Mouse (Mus musculus): ENCODE measurements around the gene Wscd2. TPM values are rescaled to one million over a fixed set of nuclear protein-coding genes. Genes with fewer than 3 reads are reported as not detected.

Wscd2 gene
- polyA plus RNA-seq, 1 experiment from 2014 or later, result 5.7 TPM

GRCm38 (mm10) chr5:113565101-113565854 lies 75.1 kb downstream of the Wscd2 start:
- Histone ChIP-seq H3K9ac (ENCODE audit: low read length) (no peak overlapping the region), H3K9me3 (ENCODE audit: control insufficient read depth, low read length) (no peaks in the 10 kb centered on the region), H3K4me1 (replicated peaks; ENCODE audit: control insufficient read depth, insufficient read depth) (no peaks in the 10 kb centered on the region), H3K27ac (replicated peaks) (no peak overlapping the region), H3K4me3 (ENCODE audit: low read depth, low read length) (no peak overlapping the region), H3K27me3 (ENCODE audit: control insufficient read depth, insufficient read depth, low read length) (no peaks in the 10 kb centered on the region), H3K4me2 (replicated peaks; ENCODE audit: low read depth) (no peak overlapping the region), H3K36me3 (ENCODE audit: control insufficient read depth, insufficient read depth, low read length) (no peaks in the 10 kb centered on the region)
- no peak for TF ChIP-seq EP300 (optimal IDR thresholded peaks at IDR 0.05)
- no peak for TF ChIP-seq CTCF (IDR thresholded peaks at IDR 0.05; ENCODE audit: low read depth)
- ATAC-seq (ENCODE audit: low FRiP score, low TSS enrichment) (no peak), DNase-seq (ENCODE audit: low spot score) (no peak)
- WGBS, result 69% methylated on average over 10 of the region's 10 CpGs

GRCm38 (mm10) chr5:113565858-113566257 lies 75.7 kb downstream of the Wscd2 start:
- Histone ChIP-seq H3K27ac (replicated peaks) (no peak overlapping the region), H3K4me2 (replicated peaks; ENCODE audit: low read depth) (no peak overlapping the region), H3K27me3 (ENCODE audit: control insufficient read depth, insufficient read depth, low read length) (no peaks in the 10 kb centered on the region), H3K9me3 (ENCODE audit: control insufficient read depth, low read length) (no peaks in the 10 kb centered on the region), H3K4me3 (ENCODE audit: low read depth, low read length) (no peak overlapping the region), H3K36me3 (ENCODE audit: control insufficient read depth, insufficient read depth, low read length) (no peaks in the 10 kb centered on the region), H3K9ac (ENCODE audit: low read length) (no peak overlapping the region), H3K4me1 (replicated peaks; ENCODE audit: control insufficient read depth, insufficient read depth) (no peaks in the 10 kb centered on the region)
- no peak for TF ChIP-seq CTCF (IDR thresholded peaks at IDR 0.05; ENCODE audit: low read depth)
- TF ChIP-seq EP300 (optimal IDR thresholded peaks at IDR 0.05), result no peak
- DNase-seq (ENCODE audit: low spot score) (no peak), ATAC-seq (ENCODE audit: low FRiP score, low TSS enrichment) (no peak)
- WGBS, result 68% methylated on average over 12 of the region's 12 CpGs

GRCm38 (mm10) chr5:113570056-113570717 lies 80.1 kb downstream of the Wscd2 start:
- no peaks in the 10 kb centered on the region for H3K4me1 ChIP-seq (replicated peaks; ENCODE audit: control insufficient read depth, insufficient read depth)
- no peak for ATAC-seq (ENCODE audit: low FRiP score, low TSS enrichment)
- no peak overlapping the region for H3K4me2 ChIP-seq (replicated peaks; ENCODE audit: low read depth)
- H3K9ac ChIP-seq (ENCODE audit: low read length), result no peak overlapping the region
- H3K9me3 ChIP-seq (ENCODE audit: control insufficient read depth, low read length), result no peaks in the 10 kb centered on the region
- H3K27ac ChIP-seq (replicated peaks), result no peak overlapping the region
- no peak for DNase-seq (ENCODE audit: low spot score)
- no peaks in the 10 kb centered on the region for H3K36me3 ChIP-seq (ENCODE audit: control insufficient read depth, insufficient read depth, low read length)
- no peaks in the 10 kb centered on the region for H3K27me3 ChIP-seq (ENCODE audit: control insufficient read depth, insufficient read depth, low read length)
- 52% methylated on average over 7 of the region's 7 CpGs for WGBS
- TF ChIP-seq EP300 (optimal IDR thresholded peaks at IDR 0.05) (no peak), CTCF (IDR thresholded peaks at IDR 0.05; ENCODE audit: low read depth) (no peak)
- H3K4me3 ChIP-seq (ENCODE audit: low read depth, low read length), result no peak overlapping the region

GRCm38 (mm10) chr5:113577555-113577954 lies 87.4 kb downstream of the Wscd2 start:
- WGBS, result 75% methylated on average over 7 of the region's 7 CpGs
- no peak for TF ChIP-seq CTCF (IDR thresholded peaks at IDR 0.05; ENCODE audit: low read depth)
- TF ChIP-seq EP300 (optimal IDR thresholded peaks at IDR 0.05), result no peak
- DNase-seq (ENCODE audit: low spot score) (no peak), ATAC-seq (ENCODE audit: low FRiP score, low TSS enrichment) (no peak)
- no peak overlapping the region for H3K4me2 ChIP-seq (replicated peaks; ENCODE audit: low read depth)
- H3K4me3 ChIP-seq (ENCODE audit: low read depth, low read length), result no peak overlapping the region
- H3K27me3 ChIP-seq (ENCODE audit: control insufficient read depth, insufficient read depth, low read length), result no peaks in the 10 kb centered on the region
- no peaks in the 10 kb centered on the region for H3K36me3 ChIP-seq (ENCODE audit: control insufficient read depth, insufficient read depth, low read length)
- no peaks in the 10 kb centered on the region for H3K4me1 ChIP-seq (replicated peaks; ENCODE audit: control insufficient read depth, insufficient read depth)
- no peak overlapping the region for H3K9ac ChIP-seq (ENCODE audit: low read length)
- no peak overlapping the region for H3K27ac ChIP-seq (replicated peaks)
- H3K9me3 ChIP-seq (ENCODE audit: control insufficient read depth, low read length), result no peaks in the 10 kb centered on the region

- Histone ChIP-seq H3K9ac (ENCODE audit: low read length) (no peak overlapping the region), H3K27ac (replicated peaks) (no peak overlapping the region), H3K9me3 (ENCODE audit: control insufficient read depth, low read length) (no peaks in the 10 kb centered on the region), H3K4me3 (ENCODE audit: low read depth, low read length) (no peak overlapping the region), H3K27me3 (ENCODE audit: control insufficient read depth, insufficient read depth, low read length) (no peaks in the 10 kb centered on the region), H3K4me2 (replicated peaks; ENCODE audit: low read depth) (no peak overlapping the region), H3K36me3 (ENCODE audit: control insufficient read depth, insufficient read depth, low read length) (no peaks in the 10 kb centered on the region), H3K4me1 (replicated peaks; ENCODE audit: control insufficient read depth, insufficient read depth) (no peaks in the 10 kb centered on the region)
- WGBS, result 83% methylated on average over 6 of the region's 6 CpGs
- ATAC-seq (ENCODE audit: low FRiP score, low TSS enrichment) (no peak), DNase-seq (ENCODE audit: low spot score) (no peak)
- TF ChIP-seq CTCF (IDR thresholded peaks at IDR 0.05; ENCODE audit: low read depth) (no peak), EP300 (optimal IDR thresholded peaks at IDR 0.05) (no peak)
Measured at GRCm38 (mm10) chr5:113578428-113578827, 88.3 kb downstream of the Wscd2 start.

- DNase-seq (ENCODE audit: low spot score), result no peak
- ATAC-seq (ENCODE audit: low FRiP score, low TSS enrichment), result no peak
- H3K36me3 ChIP-seq (ENCODE audit: control insufficient read depth, insufficient read depth, low read length), result no peaks in the 10 kb centered on the region
- H3K4me3 ChIP-seq (ENCODE audit: low read depth, low read length), result no peak overlapping the region
- H3K4me2 ChIP-seq (replicated peaks; ENCODE audit: low read depth), result no peak overlapping the region
- no peaks in the 10 kb centered on the region for H3K9me3 ChIP-seq (ENCODE audit: control insufficient read depth, low read length)
- H3K27me3 ChIP-seq (ENCODE audit: control insufficient read depth, insufficient read depth, low read length), result no peaks in the 10 kb centered on the region
- H3K4me1 ChIP-seq (replicated peaks; ENCODE audit: control insufficient read depth, insufficient read depth), result no peaks in the 10 kb centered on the region
- 60% methylated on average over 4 of the region's 4 CpGs for WGBS
- no peak overlapping the region for H3K9ac ChIP-seq (ENCODE audit: low read length)
- no peak overlapping the region for H3K27ac ChIP-seq (replicated peaks)
- no peak for TF ChIP-seq EP300 (optimal IDR thresholded peaks at IDR 0.05)
- no peak for TF ChIP-seq CTCF (IDR thresholded peaks at IDR 0.05; ENCODE audit: low read depth)
Measured at GRCm38 (mm10) chr5:113579128-113579527, 89.0 kb downstream of the Wscd2 start.

Data from stomach, postnatal 0 days (tissue).